Mouse (Mus musculus) brain, embryonic 14.5 days (tissue): Measurements from ENCODE around the gene Dmxl2.

ENCODE experiments used
- CTCF ChIP-seq: fragments of 200-500 bp; IDR thresholded peaks from 2 replicates; pipeline ENCODE4 v1.5.1; 2012; ENCODE audit warnings: inconsistent platforms, mild to moderate bottlenecking, moderate library complexity, borderline replicate concordance; ENCODE audit not compliant: insufficient read depth, insufficient read length; ENCODE audit errors: extremely low read depth
- POLR2A ChIP-seq: fragments of 200-500 bp; IDR thresholded peaks from 2 replicates; pipeline ENCODE4 v1.6.1; 2012; ENCODE audit warnings: mild to moderate bottlenecking, inconsistent platforms, borderline replicate concordance; ENCODE audit not compliant: poor library complexity, insufficient read depth, insufficient read length, severe bottlenecking; ENCODE audit errors: extremely low read depth

DNA sequence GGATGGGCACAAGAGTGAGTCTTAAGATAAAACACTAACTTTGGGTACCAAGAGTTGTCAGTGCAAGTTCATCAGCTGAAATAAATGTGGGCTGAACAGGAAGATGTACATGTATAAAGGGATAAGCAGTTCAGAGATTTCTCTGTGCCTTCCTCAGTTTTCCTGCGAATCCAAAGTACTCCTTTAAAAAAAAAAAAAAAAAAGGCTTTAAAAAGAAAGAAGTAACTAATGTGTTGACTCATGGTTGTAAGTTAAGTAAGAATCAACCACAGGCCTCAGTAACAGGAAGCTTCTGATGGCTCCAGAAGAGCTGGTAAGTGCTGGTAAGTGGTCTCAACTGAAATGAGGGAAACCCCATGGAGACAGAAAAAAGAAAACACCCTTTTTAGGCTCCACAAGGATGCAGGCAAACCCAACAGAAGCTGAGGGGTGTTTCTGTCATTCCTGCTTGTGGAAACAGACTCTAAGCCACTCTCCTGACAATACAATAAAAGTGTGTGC is 33.9 kb downstream of the Dmxl2 start:
- TF ChIP-seq POLR2A, result no peak
- no peak for TF ChIP-seq CTCF
